Mouse (Mus musculus) intestine, embryonic 14.5 days (tissue): ENCODE results near the gene Cplx3. TPM values are rescaled to one million over a fixed set of nuclear protein-coding genes. Genes with fewer than 3 reads are reported as not detected.
A peak's percentile ranks its signal among the peaks of the same experiment; 100 is the strongest.

Experiments
- ATAC-seq: fragments of 200-750 bp; cut with Nextera tagmentation; replicated peaks from 2 replicates; pipeline ENCODE4 v1.8.0; 2017; ENCODE audit warnings: low read depth, moderate number of reproducible peaks, moderate TSS enrichment, moderate library complexity; ENCODE audit not compliant: low FRiP score, low TSS enrichment
- DNase-seq: peaks from one replicate; pipeline ENCODE4 v3.0.0-alpha.2; 2018; ENCODE audit warnings: low spot score
- H3K27ac ChIP-seq: fragments of 300-500 bp; sonication (generic); 2 replicates; pipeline ENCODE4 v1.5.1; 2014; ENCODE audit warnings: low read depth, mild to moderate bottlenecking, control low read depth
- H3K27me3 ChIP-seq: fragments of 300-500 bp; sonication (generic); replicated peaks from 2 replicates; pipeline ENCODE4 v1.6.1; 2014; ENCODE audit warnings: low read length, control low read depth; ENCODE audit not compliant: control insufficient read depth, insufficient read depth
- H3K36me3 ChIP-seq: fragments of 300-500 bp; sonication (generic); 2 replicates; pipeline ENCODE4 v1.6.1; 2014; ENCODE audit warnings: low read length, control low read depth; ENCODE audit not compliant: control insufficient read depth, insufficient read depth
- H3K4me1 ChIP-seq: fragments of 300-500 bp; sonication (generic); replicated peaks from 2 replicates; pipeline ENCODE4 v1.6.1; 2014; ENCODE audit warnings: low read length, control low read depth, mixed read lengths; ENCODE audit not compliant: control insufficient read depth, insufficient read depth
- H3K4me2 ChIP-seq: fragments of 300-500 bp; sonication (generic); 2 replicates; pipeline ENCODE4 v1.6.1; 2014; ENCODE audit warnings: low read length
- H3K4me3 ChIP-seq: fragments of 300-500 bp; sonication (generic); 2 replicates; pipeline ENCODE4 v1.5.1; 2014; ENCODE audit warnings: low read depth, low read length, control low read depth, mixed read lengths
- H3K9ac ChIP-seq: fragments of 300-500 bp; sonication (generic); 2 replicates; pipeline ENCODE4 v1.6.1; 2014; ENCODE audit warnings: mild to moderate bottlenecking, low read length
- H3K9me3 ChIP-seq: fragments of 300-500 bp; sonication (generic); 2 replicates; pipeline ENCODE4 v1.6.1; 2016; ENCODE audit warnings: low read length, control low read depth; ENCODE audit not compliant: control insufficient read depth
- WGBS: fragments of 180-500 bp; shearing (Covaris S2); extraction: QIAGEN DNeasy Blood & Tissue Kit; methylation state at CpG from one replicate; pipeline ENCODE4 v1.1.7; 2014; 5-methylcytosine and 5-hydroxymethylcytosine counted together
- polyA plus RNA-seq: library from polyadenylated mRNA; unstranded; fragments of >200 nt; fragmentation: Nextera tagmentation; extraction: Ambion mirVana; gene quantifications from 2 replicates; pipeline ENCODE4 v1.2.1, GENCODE M21; 2014

Gene Cplx3
- polyA plus RNA-seq, 1 experiment from 2014 or later: not detected

DNA sequence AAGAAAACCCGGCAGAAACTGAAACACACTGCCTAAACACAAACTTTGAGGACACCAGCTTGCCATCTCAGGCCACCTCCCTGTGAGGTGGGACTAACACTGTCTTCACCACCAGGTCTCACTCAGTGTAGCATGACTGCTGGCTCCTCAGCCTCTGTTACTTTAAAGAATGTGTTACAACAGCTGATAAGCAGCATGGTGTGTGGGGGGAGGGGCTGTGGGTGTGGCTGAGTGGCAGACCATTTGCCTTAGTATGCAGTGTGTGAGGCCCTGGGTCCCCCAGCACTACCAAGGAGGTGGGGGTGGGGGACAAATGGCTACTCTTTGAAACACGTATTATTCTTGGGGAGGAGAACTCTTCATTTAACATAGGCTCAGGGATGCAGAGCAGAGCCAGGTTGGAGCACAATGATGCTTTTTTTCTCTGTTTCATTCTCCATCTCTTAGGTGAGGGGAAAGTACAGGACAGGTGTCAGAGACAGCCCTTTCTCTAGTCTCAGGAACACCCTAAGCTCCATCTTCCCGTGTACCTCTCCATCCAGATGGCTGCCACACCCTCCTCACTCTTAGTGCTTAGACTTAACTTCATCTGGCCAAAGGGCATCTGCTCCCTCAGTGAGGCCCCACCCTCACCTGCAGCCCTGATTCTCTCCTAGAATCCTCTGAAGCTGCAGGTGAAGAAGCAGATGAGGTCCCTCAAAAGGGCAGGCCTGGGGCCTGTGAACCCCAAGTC is 5.3 kb downstream of the Cplx3 start:
- Histone ChIP-seq H3K4me3 (no peak overlapping the region), H3K4me2 (no peak overlapping the region), H3K27me3 (peaks cover 6% of the 10 kb centered on the region), H3K9ac (no peak overlapping the region), H3K4me1 (0 out of 2 replicates have a peak, but pooled peaks cover 8% of the 10 kb centered on the region), H3K9me3 (no peaks in the 10 kb centered on the region), H3K27ac (no peak overlapping the region), H3K36me3 (no peaks in the 10 kb centered on the region)
- DNase-seq (peak; percentile 63), ATAC-seq (peak; percentile 73)
- WGBS: 2% methylated on average over 3 of the region's 3 CpGs

- no peak overlapping the region for H3K27ac ChIP-seq
- no peaks in the 10 kb centered on the region for H3K9me3 ChIP-seq
- 0 out of 2 replicates have a peak, but pooled peaks cover 8% of the 10 kb centered on the region for H3K4me1 ChIP-seq
- WGBS: 59% methylated on average over 8 of the region's 8 CpGs
- peaks cover 15% of the 10 kb centered on the region for H3K36me3 ChIP-seq
- no peak overlapping the region for H3K4me3 ChIP-seq
- H3K4me2 ChIP-seq: no peak overlapping the region
- ATAC-seq: no peak
- DNase-seq: no peak
- H3K9ac ChIP-seq: no peak overlapping the region
- H3K27me3 ChIP-seq: no peaks in the 10 kb centered on the region
Measured at GRCm38 (mm10) chr9:57598851-57599563, 7.1 kb downstream of the Cplx3 start.

DNA sequence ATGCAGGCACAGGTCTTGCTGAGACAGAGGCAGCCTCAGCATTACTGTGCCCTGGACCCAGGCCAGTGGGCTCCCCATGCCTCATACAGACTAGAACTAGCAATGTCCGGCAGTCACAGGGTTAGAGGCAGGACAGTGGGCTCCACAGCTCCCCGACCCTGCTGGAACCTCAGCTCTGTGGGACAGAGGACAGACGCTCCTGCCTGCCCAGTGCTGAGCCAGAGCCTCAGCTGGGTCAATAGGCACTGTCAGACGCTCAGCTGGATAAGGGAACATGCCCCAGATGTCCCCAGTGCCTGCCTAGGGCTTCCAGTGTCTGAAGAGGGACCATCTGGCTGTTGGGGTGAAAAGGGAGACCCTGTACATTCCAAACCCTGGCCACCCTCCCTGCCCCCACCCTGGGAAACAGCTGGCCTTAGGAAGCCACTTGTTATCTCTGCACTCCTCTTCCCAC is 8.1 kb downstream of the Cplx3 start:
- H3K4me1 ChIP-seq: 0 out of 2 replicates have a peak, but pooled peaks cover 8% of the 10 kb centered on the region
- ATAC-seq: no peak
- WGBS: 21% methylated on average over 4 of the region's 4 CpGs

GRCm38 (mm10) chr9:57597265-57597664 is 8.8 kb downstream of the Cplx3 start:
- H3K4me2 ChIP-seq: no peak overlapping the region
- H3K27me3 ChIP-seq: no peaks in the 10 kb centered on the region
- DNase-seq (no peak), ATAC-seq (no peak)
- H3K9me3 ChIP-seq: no peaks in the 10 kb centered on the region
- no peak overlapping the region for H3K27ac ChIP-seq
- H3K36me3 ChIP-seq: peaks cover 32% of the 10 kb centered on the region
- H3K4me3 ChIP-seq: no peak overlapping the region
- 81% methylated on average over 8 of the region's 8 CpGs for WGBS
- no peak overlapping the region for H3K9ac ChIP-seq
- H3K4me1 ChIP-seq: 0 out of 2 replicates have a peak, but pooled peaks cover 8% of the 10 kb centered on the region

More for the DNA sequence above, 8.1 kb downstream of the Cplx3 start:
- Histone ChIP-seq H3K36me3 (peaks cover 25% of the 10 kb centered on the region), H3K27ac (no peak overlapping the region), H3K9me3 (no peaks in the 10 kb centered on the region), H3K9ac (no peak overlapping the region), H3K27me3 (no peaks in the 10 kb centered on the region), H3K4me2 (no peak overlapping the region), H3K4me3 (no peak overlapping the region)
- DNase-seq: no peak

DNA sequence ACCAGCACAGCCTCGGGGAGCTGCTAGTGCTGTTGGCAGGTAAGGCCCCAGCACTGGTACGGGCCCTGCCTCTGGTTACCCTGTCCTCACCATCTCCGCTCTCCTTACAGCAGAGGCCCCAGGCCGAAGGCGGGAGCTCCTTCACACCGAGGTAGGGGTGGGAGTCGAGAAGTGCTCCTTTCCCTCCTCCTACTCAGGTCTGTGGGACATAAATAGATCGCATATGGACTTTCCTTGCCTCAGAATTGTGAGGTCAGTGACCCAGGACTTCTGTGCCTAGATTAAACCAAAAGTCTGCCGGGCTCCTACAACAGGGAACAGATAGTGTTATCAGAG is 11.9 kb downstream of the Cplx3 start:
- Histone ChIP-seq H3K4me3 (no peak overlapping the region), H3K4me2 (no peak overlapping the region), H3K36me3 (peaks cover 32% of the 10 kb centered on the region), H3K27me3 (no peaks in the 10 kb centered on the region), H3K4me1 (no peaks in the 10 kb centered on the region; the same call in 1 of the 2 replicates), H3K9ac (no peak overlapping the region), H3K9me3 (no peaks in the 10 kb centered on the region), H3K27ac (no peak overlapping the region)
- DNase-seq (no peak), ATAC-seq (no peak)
- WGBS: 74% methylated on average over 9 of the region's 9 CpGs

DNA sequence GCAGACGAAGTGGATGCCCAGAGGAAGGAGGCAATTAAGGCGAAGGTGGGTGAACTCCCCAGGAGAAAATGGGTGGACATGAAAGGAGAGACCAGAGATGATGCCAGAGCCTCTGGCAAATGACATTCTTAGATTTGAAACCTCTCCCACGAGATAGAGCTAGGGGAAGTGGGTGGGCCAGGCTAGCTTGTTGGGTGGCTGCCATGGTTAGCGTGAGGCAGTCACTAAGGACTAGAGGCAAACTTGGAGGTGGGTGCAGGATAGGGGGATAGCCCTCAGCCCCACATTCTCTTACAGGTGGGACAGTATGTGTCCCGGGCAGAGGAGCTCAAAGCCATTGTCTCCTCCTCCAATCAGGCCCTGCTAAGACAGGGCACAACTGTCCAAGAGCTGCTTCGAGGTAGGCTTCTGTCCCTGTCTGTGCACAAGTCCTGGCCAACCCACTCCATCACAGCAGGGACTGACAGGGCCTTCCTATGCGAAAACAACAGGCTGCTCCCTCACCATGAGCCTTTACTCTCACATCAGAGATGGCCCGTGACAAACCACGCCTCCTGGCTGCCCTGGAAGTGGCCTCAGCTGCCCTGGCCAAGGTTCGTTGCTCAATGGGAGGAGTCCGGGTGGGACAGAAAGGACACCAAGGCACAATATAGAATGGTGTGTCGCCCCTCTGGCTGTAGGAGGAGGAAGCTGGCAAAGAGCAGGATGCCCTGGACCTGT is 12.5 kb downstream of the Cplx3 start:
- WGBS: 61% methylated on average over 12 of the region's 12 CpGs
- ATAC-seq (no peak), DNase-seq (no peak)
- H3K4me1 ChIP-seq: no peaks in the 10 kb centered on the region; the same call in 1 of the 2 replicates
- H3K9me3 ChIP-seq: no peaks in the 10 kb centered on the region
- peaks cover 32% of the 10 kb centered on the region for H3K36me3 ChIP-seq
- H3K27me3 ChIP-seq: no peaks in the 10 kb centered on the region
- no peak overlapping the region for H3K4me3 ChIP-seq
- no peak overlapping the region for H3K27ac ChIP-seq
- no peak overlapping the region for H3K4me2 ChIP-seq
- H3K9ac ChIP-seq: no peak overlapping the region

- H3K4me3 ChIP-seq: no peak overlapping the region
- H3K9me3 ChIP-seq: no peaks in the 10 kb centered on the region
- no peaks in the 10 kb centered on the region; the same call in 1 of the 2 replicates for H3K4me1 ChIP-seq
- 29% methylated on average over 5 of the region's 5 CpGs for WGBS
- ATAC-seq: no peak
- no peak overlapping the region for H3K9ac ChIP-seq
- DNase-seq: no peak
- H3K27ac ChIP-seq: no peak overlapping the region
- H3K4me2 ChIP-seq: no peak overlapping the region
- H3K36me3 ChIP-seq: peaks cover 51% of the 10 kb centered on the region
- no peaks in the 10 kb centered on the region for H3K27me3 ChIP-seq
Measured at GRCm38 (mm10) chr9:57590726-57591125, 15.4 kb downstream of the Cplx3 start.

GRCm38 (mm10) chr9:57589224-57590126 is 16.6 kb downstream of the Cplx3 start, which contains the start of gene Ulk3:
TSS of gene Ulk3 (plus strand) at chr9:57589452.
- Histone ChIP-seq H3K27me3 (no peaks in the 10 kb centered on the region), H3K9ac (peak within 1 kb of the TSS; percentile 67), H3K36me3 (peaks cover 49% of the 10 kb centered on the region), H3K9me3 (no peaks in the 10 kb centered on the region), H3K4me1 (no peaks in the 10 kb centered on the region; the same call in 1 of the 2 replicates), H3K4me2 (peak within 1 kb of the TSS; percentile 86), H3K4me3 (peak within 1 kb of the TSS; percentile 81), H3K27ac (peak within 1 kb of the TSS; percentile 76)
- ATAC-seq: peak; percentile 86
- WGBS: under 1% methylated on average over 58 of the region's 58 CpGs
- DNase-seq: peak; percentile 88
